Mouse (Mus musculus): ENCODE results near the gene Prrg2. TPM values are rescaled to one million over a fixed set of nuclear protein-coding genes. Genes with fewer than 3 reads are reported as not detected.

Gene Prrg2
- polyA plus RNA-seq, 2 experiments, result 18.6 to 50.4 TPM

GRCm38 (mm10) chr7:45046853-45047350, 15.6 kb downstream of the Prrg2 start:
- H3K9ac ChIP-seq (ENCODE audit: low read depth, low read length, severe bottlenecking), result no peak overlapping the region
- no peak for ATAC-seq (ENCODE audit: low FRiP score, low read depth)
- H3K27me3 ChIP-seq (ENCODE audit: control insufficient read depth, insufficient read depth, low read length), result no peaks in the 10 kb centered on the region
- peaks cover 89% of the 10 kb centered on the region for H3K36me3 ChIP-seq (ENCODE audit: control insufficient read depth, insufficient read depth, low read length)
- no peak overlapping the region for H3K27ac ChIP-seq (replicated peaks; ENCODE audit: low read depth, low read length)
- no peak for TF ChIP-seq POLR2A (IDR thresholded peaks at IDR 0.05; ENCODE audit: borderline replicate concordance, extremely low read depth, insufficient read depth, insufficient read length)
- WGBS, result 95% methylated on average over 18 of the region's 26 CpGs
- H3K9me3 ChIP-seq (ENCODE audit: control insufficient read depth, low read length), result no peaks in the 10 kb centered on the region
- no peak overlapping the region for H3K4me3 ChIP-seq (replicated peaks; ENCODE audit: low read length)
- peaks cover 7% of the 10 kb centered on the region; the same call in 1 of the 2 replicates for H3K4me1 ChIP-seq (ENCODE audit: control insufficient read depth, insufficient read depth, low read length)
- H3K4me2 ChIP-seq (replicated peaks; ENCODE audit: low read depth, low read length, severe bottlenecking), result no peak overlapping the region
- no peak for DNase-seq (ENCODE audit: low spot score)

- H3K27me3 ChIP-seq (ENCODE audit: control insufficient read depth, insufficient read depth, low read length), result no peaks in the 10 kb centered on the region
- 0 out of 2 replicates have a peak, but pooled peaks cover 3% of the 10 kb centered on the region for H3K4me1 ChIP-seq (ENCODE audit: control insufficient read depth, insufficient read depth, low read length)
- H3K4me2 ChIP-seq (replicated peaks; ENCODE audit: low read depth, low read length, severe bottlenecking), result no peak overlapping the region
- no peak for TF ChIP-seq POLR2A (IDR thresholded peaks at IDR 0.05; ENCODE audit: borderline replicate concordance, extremely low read depth, insufficient read depth, insufficient read length)
- no peak for ATAC-seq (ENCODE audit: low FRiP score, low read depth)
- no peak overlapping the region for H3K9ac ChIP-seq (ENCODE audit: low read depth, low read length, severe bottlenecking)
- 93% methylated on average over 22 of the region's 22 CpGs for WGBS
- H3K9me3 ChIP-seq (ENCODE audit: control insufficient read depth, low read length), result no peaks in the 10 kb centered on the region
- no peak for DNase-seq (ENCODE audit: low spot score)
- no peak overlapping the region for H3K4me3 ChIP-seq (replicated peaks; ENCODE audit: low read length)
- H3K36me3 ChIP-seq (ENCODE audit: control insufficient read depth, insufficient read depth, low read length), result peaks cover 100% of the 10 kb centered on the region
- no peak overlapping the region for H3K27ac ChIP-seq (replicated peaks; ENCODE audit: low read depth, low read length)
Observed at GRCm38 (mm10) chr7:45045741-45046140, 16.7 kb downstream of the Prrg2 start.

- WGBS, result 97% methylated on average over 14 of the region's 14 CpGs
- Histone ChIP-seq H3K27ac (replicated peaks; ENCODE audit: low read depth, low read length) (no peak overlapping the region), H3K27me3 (ENCODE audit: control insufficient read depth, insufficient read depth, low read length) (no peaks in the 10 kb centered on the region), H3K4me2 (replicated peaks; ENCODE audit: low read depth, low read length, severe bottlenecking) (no peak overlapping the region), H3K9ac (ENCODE audit: low read depth, low read length, severe bottlenecking) (no peak overlapping the region), H3K4me3 (replicated peaks; ENCODE audit: low read length) (no peak overlapping the region), H3K9me3 (ENCODE audit: control insufficient read depth, low read length) (no peaks in the 10 kb centered on the region), H3K4me1 (ENCODE audit: control insufficient read depth, insufficient read depth, low read length) (no peaks in the 10 kb centered on the region), H3K36me3 (ENCODE audit: control insufficient read depth, insufficient read depth, low read length) (peaks cover 99% of the 10 kb centered on the region)
- ATAC-seq (ENCODE audit: low FRiP score, low read depth) (no peak), DNase-seq (ENCODE audit: low spot score) (no peak)
- no peak for TF ChIP-seq POLR2A (IDR thresholded peaks at IDR 0.05; ENCODE audit: borderline replicate concordance, extremely low read depth, insufficient read depth, insufficient read length)
Observed at GRCm38 (mm10) chr7:45043307-45043706, 19.2 kb downstream of the Prrg2 start.

- Histone ChIP-seq H3K4me3 (replicated peaks; ENCODE audit: low read length) (no peak overlapping the region), H3K27me3 (ENCODE audit: control insufficient read depth, insufficient read depth, low read length) (no peaks in the 10 kb centered on the region), H3K4me2 (replicated peaks; ENCODE audit: low read depth, low read length, severe bottlenecking) (no peak overlapping the region), H3K9me3 (ENCODE audit: control insufficient read depth, low read length) (no peaks in the 10 kb centered on the region), H3K27ac (replicated peaks; ENCODE audit: low read depth, low read length) (no peak overlapping the region), H3K4me1 (ENCODE audit: control insufficient read depth, insufficient read depth, low read length) (no peaks in the 10 kb centered on the region), H3K9ac (ENCODE audit: low read depth, low read length, severe bottlenecking) (no peak overlapping the region), H3K36me3 (ENCODE audit: control insufficient read depth, insufficient read depth, low read length) (peaks cover 99% of the 10 kb centered on the region)
- no peak for TF ChIP-seq POLR2A (IDR thresholded peaks at IDR 0.05; ENCODE audit: borderline replicate concordance, extremely low read depth, insufficient read depth, insufficient read length)
- DNase-seq (ENCODE audit: low spot score) (no peak), ATAC-seq (ENCODE audit: low FRiP score, low read depth) (no peak)
- 92% methylated on average over 9 of the region's 9 CpGs for WGBS
Observed at GRCm38 (mm10) chr7:45040851-45041250, 21.6 kb downstream of the Prrg2 start.

- Histone ChIP-seq H3K36me3 (ENCODE audit: control insufficient read depth, insufficient read depth, low read length) (peaks cover 99% of the 10 kb centered on the region), H3K27me3 (ENCODE audit: control insufficient read depth, insufficient read depth, low read length) (no peaks in the 10 kb centered on the region), H3K9me3 (ENCODE audit: control insufficient read depth, low read length) (no peaks in the 10 kb centered on the region), H3K4me1 (ENCODE audit: control insufficient read depth, insufficient read depth, low read length) (no peaks in the 10 kb centered on the region), H3K4me3 (replicated peaks; ENCODE audit: low read length) (no peak overlapping the region), H3K4me2 (replicated peaks; ENCODE audit: low read depth, low read length, severe bottlenecking) (no peak overlapping the region), H3K27ac (replicated peaks; ENCODE audit: low read depth, low read length) (no peak overlapping the region), H3K9ac (ENCODE audit: low read depth, low read length, severe bottlenecking) (no peak overlapping the region)
- ATAC-seq (ENCODE audit: low FRiP score, low read depth) (no peak), DNase-seq (ENCODE audit: low spot score) (no peak)
- no peak for TF ChIP-seq POLR2A (IDR thresholded peaks at IDR 0.05; ENCODE audit: borderline replicate concordance, extremely low read depth, insufficient read depth, insufficient read length)
- WGBS, result 92% methylated on average over 9 of the region's 9 CpGs
Observed at GRCm38 (mm10) chr7:45038411-45038810, 24.1 kb downstream of the Prrg2 start.

All from limb, embryonic 14.5 days (tissue).